Mouse (Mus musculus): Measurements from ENCODE around the gene Nmrk1.

GRCm38 (mm10) chr19:18660466-18660865, 28.7 kb downstream of the Nmrk1 start:
- TF ChIP-seq EP300 (IDR thresholded peaks at IDR 0.05; ENCODE audit: low read depth) (no peak), CTCF (IDR thresholded peaks at IDR 0.05; ENCODE audit: low read depth) (no peak)
